Mouse (Mus musculus) urinary bladder, postnatal 10 days (tissue): ENCODE data around the gene Ccdc163.
A peak's percentile ranks its signal among the peaks of the same experiment; 100 is the strongest.
"Not testable (repeated sequence)": the region's sequence is repeated elsewhere in the genome, so short reads cannot be mapped to it uniquely, and the experiment has no call there.

Source experiments
- DNase-seq: peaks from one replicate; pipeline ENCODE4 v3.0.0; 2022; ENCODE audit warnings: low spot score

Ccdc163 gene

GRCm38 (mm10) chr4:116708201-116708764 is at the start of gene Ccdc163, which contains the start of gene Mmachc:
Gene Ccdc163, plus strand, starts transcription at chr4:116708509.
Gene Mmachc, minus strand, starts transcription at chr4:116708406.
- DNase-seq = peak; percentile 40

- no peak for DNase-seq
Observed at GRCm38 (mm10) chr4:116659474-116659873, 48.8 kb upstream of the Ccdc163 start.

GRCm38 (mm10) chr4:116659916-116660315 is 48.4 kb upstream of the Ccdc163 start:
- not testable (repeated sequence) for DNase-seq

GRCm38 (mm10) chr4:116660829-116661228 is 47.5 kb upstream of the Ccdc163 start:
- no peak for DNase-seq

- no peak for DNase-seq
Observed at GRCm38 (mm10) chr4:116661998-116662397, 46.3 kb upstream of the Ccdc163 start.

DNA sequence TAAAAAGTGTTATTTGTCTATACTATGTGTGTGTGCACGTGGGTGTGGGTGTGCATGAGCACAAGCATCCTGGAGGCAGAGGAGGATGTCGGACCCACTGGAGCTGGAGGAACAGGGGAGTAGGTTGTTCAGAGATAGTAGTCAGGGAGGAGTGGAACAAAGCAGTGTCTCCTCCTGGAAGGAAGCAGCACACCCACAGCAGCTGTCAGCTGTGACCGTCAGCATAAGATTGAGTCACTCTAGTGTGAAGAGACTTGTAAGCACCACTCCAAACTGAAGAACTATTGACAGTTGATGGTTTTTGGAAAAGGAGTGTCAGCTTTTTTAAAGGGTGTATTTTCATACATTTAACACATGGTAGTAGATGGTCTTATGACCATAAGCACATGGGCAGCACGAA is 41.7 kb upstream of the Ccdc163 start:
- DNase-seq = no peak

DNA sequence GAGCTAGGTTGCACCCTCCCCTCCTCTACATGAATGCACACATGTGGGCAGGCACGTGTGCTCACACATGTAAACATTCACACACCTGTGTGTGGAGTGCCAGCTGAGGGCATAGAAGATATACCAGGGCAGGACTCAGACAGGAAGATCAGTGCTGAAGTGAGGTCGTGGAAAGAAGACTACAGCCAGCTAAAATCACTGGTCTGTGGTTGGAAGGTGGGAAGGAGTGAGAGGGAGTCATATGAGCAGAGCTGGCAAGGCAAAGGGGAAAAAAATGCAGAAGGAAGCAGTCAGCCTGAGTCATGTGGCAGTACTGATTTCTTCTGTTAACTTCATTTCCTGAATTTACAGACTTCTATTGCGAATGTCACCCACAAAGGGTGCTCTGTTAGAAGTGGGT is 40.2 kb upstream of the Ccdc163 start:
- DNase-seq = no peak

GRCm38 (mm10) chr4:116669291-116669690 is 39.0 kb upstream of the Ccdc163 start:
- no peak for DNase-seq

DNA sequence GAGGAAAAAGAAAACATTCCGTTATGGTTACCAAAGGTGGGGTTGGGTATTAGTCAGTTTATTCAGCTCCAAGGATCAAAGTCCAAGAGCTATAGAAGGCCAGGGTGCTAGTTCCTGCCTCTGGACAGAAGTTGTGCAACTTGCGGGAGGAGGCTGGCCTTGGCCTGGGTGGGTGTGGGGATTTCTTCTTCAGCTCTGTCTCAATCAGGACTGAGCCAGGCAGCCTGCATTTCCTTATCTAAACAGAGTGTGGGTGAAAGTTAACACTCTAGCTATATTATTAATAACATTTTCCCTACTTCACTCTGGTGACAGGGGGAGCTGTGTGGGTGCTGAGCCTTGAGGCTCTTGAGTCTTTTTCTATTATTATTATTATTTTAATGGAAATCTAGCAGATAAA is 35.5 kb upstream of the Ccdc163 start:
- no peak for DNase-seq

GRCm38 (mm10) chr4:116674761-116675160 is 33.5 kb upstream of the Ccdc163 start:
- DNase-seq = not testable (repeated sequence)

- DNase-seq = no peak
Observed at GRCm38 (mm10) chr4:116676027-116676426, 32.3 kb upstream of the Ccdc163 start.

DNA sequence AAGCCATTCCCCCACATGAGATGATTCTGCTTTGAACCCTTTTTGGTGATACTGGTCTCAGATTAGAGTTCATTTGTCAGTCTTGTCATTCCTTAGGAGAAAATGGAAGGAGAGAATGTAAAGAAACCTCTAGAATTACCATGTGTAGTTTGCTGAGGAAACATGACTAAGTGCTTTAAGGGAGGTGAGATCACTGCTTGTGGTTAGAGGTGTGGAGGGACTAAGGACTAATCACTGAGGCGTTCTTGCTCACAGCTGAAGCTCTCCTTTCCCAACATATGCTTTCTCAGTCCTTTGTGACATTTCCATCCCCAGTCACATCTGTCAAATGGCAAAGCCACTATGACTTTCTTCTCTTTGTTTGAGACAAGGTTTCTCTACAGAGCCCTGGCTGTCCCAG is 30.5 kb upstream of the Ccdc163 start:
- DNase-seq = no peak

DNA sequence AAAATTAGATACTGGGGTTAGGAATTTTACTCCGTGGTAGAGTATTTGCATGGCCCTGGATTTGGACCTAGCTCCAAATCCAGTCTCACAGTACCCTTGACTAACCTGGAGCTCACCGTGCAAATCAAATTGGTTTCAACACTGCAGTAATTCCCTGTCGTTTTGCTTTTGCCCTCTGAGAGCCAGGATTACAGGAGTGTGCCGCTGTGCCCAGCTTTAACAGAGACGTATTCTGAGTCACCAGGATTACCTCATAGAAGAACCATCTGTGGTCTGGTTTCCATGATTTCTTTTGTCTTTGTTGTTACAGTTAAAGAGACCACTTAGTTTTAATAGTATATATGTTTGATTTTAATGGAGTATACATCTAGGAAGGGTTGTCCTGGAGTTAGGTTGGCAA is 29.2 kb upstream of the Ccdc163 start:
- no peak for DNase-seq

- not testable (repeated sequence) for DNase-seq
Observed at GRCm38 (mm10) chr4:116680521-116680920, 27.8 kb upstream of the Ccdc163 start.

- no peak for DNase-seq
Observed at GRCm38 (mm10) chr4:116683957-116684356, 24.4 kb upstream of the Ccdc163 start.

GRCm38 (mm10) chr4:116684665-116685064 is 23.6 kb upstream of the Ccdc163 start:
- DNase-seq = no peak

DNA sequence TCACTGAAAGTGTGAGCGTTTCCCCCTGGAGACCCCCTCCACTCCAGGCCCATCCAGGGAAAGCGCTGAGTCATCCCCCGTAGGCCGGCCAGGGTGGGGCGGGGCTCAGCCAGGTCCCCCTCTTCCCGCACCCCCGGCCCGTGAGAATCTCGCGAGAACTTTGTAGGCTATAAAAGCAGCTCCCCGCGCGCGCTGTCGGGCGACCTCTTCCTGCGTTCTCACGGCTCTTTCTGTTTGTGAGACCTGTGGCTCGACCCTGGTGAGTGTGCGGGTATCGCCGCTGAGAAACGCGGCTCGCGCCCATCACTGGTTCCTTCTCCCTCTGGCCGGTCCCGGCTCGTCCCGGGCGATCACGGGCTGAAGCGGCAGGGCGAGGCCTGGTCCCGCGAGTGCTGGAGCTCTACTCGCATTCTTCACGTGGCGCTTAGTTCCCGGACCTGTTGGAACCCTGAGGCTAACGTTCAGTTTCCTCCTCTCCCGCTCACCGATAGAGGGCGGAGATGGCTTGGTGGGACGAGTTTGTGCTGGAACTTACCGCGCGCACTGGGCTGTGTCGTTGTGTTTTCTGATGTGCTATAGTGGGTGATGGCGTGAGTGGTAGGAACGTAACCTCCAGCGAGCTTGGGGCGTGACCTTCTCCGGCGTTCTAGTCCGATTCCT is 22.8 kb upstream of the Ccdc163 start, which contains the start of gene Prdx1:
Prdx1 (plus strand) TSS at position 143 of the 660 bp plus-strand sequence.
- peak; percentile 95 for DNase-seq

DNA sequence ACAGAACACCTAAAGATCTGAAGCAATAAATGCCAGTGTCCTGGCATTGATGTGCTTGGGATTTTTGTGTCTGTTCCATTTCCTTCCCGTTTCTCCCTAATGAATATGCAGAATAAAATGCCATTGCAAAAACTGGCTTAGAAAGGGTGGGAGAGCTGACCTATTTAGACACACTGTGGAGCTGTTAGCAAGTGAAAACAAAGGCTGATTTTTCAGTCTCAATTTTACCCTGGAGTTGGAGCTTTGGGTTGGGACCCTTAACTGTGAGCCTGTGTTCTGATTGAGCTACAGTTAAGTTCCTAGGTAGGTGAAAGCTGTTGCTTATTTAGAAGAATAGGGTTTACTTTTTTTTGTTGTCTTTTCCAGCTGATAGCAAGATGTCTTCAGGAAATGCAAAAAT is 21.3 kb upstream of the Ccdc163 start:
- DNase-seq = no peak

GRCm38 (mm10) chr4:116689309-116689876 is 18.9 kb upstream of the Ccdc163 start:
- no peak for DNase-seq

DNA sequence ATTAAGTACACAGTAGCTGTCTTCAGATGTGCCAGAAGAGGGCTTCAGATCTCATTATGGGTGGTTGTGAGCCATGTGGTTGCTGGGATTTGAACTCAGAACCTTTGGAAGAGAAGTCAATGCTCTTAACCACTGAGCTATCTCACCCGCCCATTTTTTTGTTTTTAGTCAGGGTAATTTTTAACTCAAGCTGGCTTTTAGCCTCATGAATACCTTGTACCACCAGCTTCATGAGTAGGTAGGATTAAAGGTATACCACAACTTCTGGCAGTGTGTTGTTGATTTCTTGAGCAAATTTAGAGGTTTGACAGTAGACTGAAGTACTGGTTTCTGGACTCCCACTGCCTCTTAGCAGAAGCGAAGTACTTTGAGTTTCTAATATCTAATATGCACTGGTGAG is 16.2 kb upstream of the Ccdc163 start:
- DNase-seq = no peak

GRCm38 (mm10) chr4:116693785-116694184 is 14.5 kb upstream of the Ccdc163 start:
- DNase-seq = no peak

GRCm38 (mm10) chr4:116698693-116699342 is 9.5 kb upstream of the Ccdc163 start:
- no peak for DNase-seq

- no peak for DNase-seq
Observed at GRCm38 (mm10) chr4:116700964-116701363, 7.3 kb upstream of the Ccdc163 start.
